Mouse (Mus musculus): ENCODE data around the gene Dusp10. TPM values are rescaled to one million over a fixed set of nuclear protein-coding genes. Genes with fewer than 3 reads are reported as not detected.

The Dusp10 gene
- total RNA-seq (2017), result 11.6 to 25.0 TPM (median 22.9 TPM) in 3 replicates

- ATAC-seq (replicated peaks; ENCODE audit: insufficient number of reproducible peaks, low FRiP score, low TSS enrichment, poor library complexity, severe bottlenecking), result no peak
These were observed at the start of gene Dusp10 for GRCm38 (mm10) chr1:184013106-184013505. TSS of gene Dusp10 (plus strand) at chr1:184013302.

- no peak for ATAC-seq (replicated peaks; ENCODE audit: insufficient number of reproducible peaks, low FRiP score, low TSS enrichment, poor library complexity, severe bottlenecking)
These were observed 47.8 kb upstream of the Dusp10 start for GRCm38 (mm10) chr1:183965341-183965740.

- no peak for ATAC-seq (replicated peaks; ENCODE audit: insufficient number of reproducible peaks, low FRiP score, low TSS enrichment, poor library complexity, severe bottlenecking)
These were observed 43.8 kb upstream of the Dusp10 start for GRCm38 (mm10) chr1:183969265-183969664.

- ATAC-seq (replicated peaks; ENCODE audit: insufficient number of reproducible peaks, low FRiP score, low TSS enrichment, poor library complexity, severe bottlenecking), result peak; percentile 93
These were observed 33.3 kb upstream of the Dusp10 start for GRCm38 (mm10) chr1:183979814-183980243.

GRCm38 (mm10) chr1:183982108-183982507 is 31.0 kb upstream of the Dusp10 start:
- ATAC-seq (replicated peaks; ENCODE audit: insufficient number of reproducible peaks, low FRiP score, low TSS enrichment, poor library complexity, severe bottlenecking), result no peak

- ATAC-seq (replicated peaks; ENCODE audit: insufficient number of reproducible peaks, low FRiP score, low TSS enrichment, poor library complexity, severe bottlenecking), result no peak
These were observed 25.3 kb upstream of the Dusp10 start for GRCm38 (mm10) chr1:183987711-183988245.

GRCm38 (mm10) chr1:183991921-183992320 is 21.2 kb upstream of the Dusp10 start:
- ATAC-seq (replicated peaks; ENCODE audit: insufficient number of reproducible peaks, low FRiP score, low TSS enrichment, poor library complexity, severe bottlenecking), result no peak

GRCm38 (mm10) chr1:183997207-183997606 is 15.9 kb upstream of the Dusp10 start:
- ATAC-seq (replicated peaks; ENCODE audit: insufficient number of reproducible peaks, low FRiP score, low TSS enrichment, poor library complexity, severe bottlenecking), result no peak

GRCm38 (mm10) chr1:184002470-184002869 is 10.6 kb upstream of the Dusp10 start:
- no peak for ATAC-seq (replicated peaks; ENCODE audit: insufficient number of reproducible peaks, low FRiP score, low TSS enrichment, poor library complexity, severe bottlenecking)

GRCm38 (mm10) chr1:184004311-184004710 is 8.8 kb upstream of the Dusp10 start:
- ATAC-seq (replicated peaks; ENCODE audit: insufficient number of reproducible peaks, low FRiP score, low TSS enrichment, poor library complexity, severe bottlenecking), result no peak

GRCm38 (mm10) chr1:184005315-184006058 is 7.6 kb upstream of the Dusp10 start:
- ATAC-seq (replicated peaks; ENCODE audit: insufficient number of reproducible peaks, low FRiP score, low TSS enrichment, poor library complexity, severe bottlenecking), result peak; percentile 45; the same call in 1 of the 2 replicates

- no peak for ATAC-seq (replicated peaks; ENCODE audit: insufficient number of reproducible peaks, low FRiP score, low TSS enrichment, poor library complexity, severe bottlenecking)
These were observed 7.0 kb upstream of the Dusp10 start for GRCm38 (mm10) chr1:184006086-184006485.

- ATAC-seq (replicated peaks; ENCODE audit: insufficient number of reproducible peaks, low FRiP score, low TSS enrichment, poor library complexity, severe bottlenecking), result no peak
These were observed 1.8 kb upstream of the Dusp10 start for GRCm38 (mm10) chr1:184011311-184011710.

GRCm38 (mm10) chr1:184014091-184014490 is 989 bp downstream of the Dusp10 start:
- ATAC-seq (replicated peaks; ENCODE audit: insufficient number of reproducible peaks, low FRiP score, low TSS enrichment, poor library complexity, severe bottlenecking), result no peak

- no peak for ATAC-seq (replicated peaks; ENCODE audit: insufficient number of reproducible peaks, low FRiP score, low TSS enrichment, poor library complexity, severe bottlenecking)
These were observed 3.1 kb downstream of the Dusp10 start for GRCm38 (mm10) chr1:184015995-184016730.

GRCm38 (mm10) chr1:184017606-184018005 is 4.5 kb downstream of the Dusp10 start:
- no peak for ATAC-seq (replicated peaks; ENCODE audit: insufficient number of reproducible peaks, low FRiP score, low TSS enrichment, poor library complexity, severe bottlenecking)

- ATAC-seq (replicated peaks; ENCODE audit: insufficient number of reproducible peaks, low FRiP score, low TSS enrichment, poor library complexity, severe bottlenecking), result no peak
These were observed 6.1 kb downstream of the Dusp10 start for GRCm38 (mm10) chr1:184019042-184019721.

- ATAC-seq (replicated peaks; ENCODE audit: insufficient number of reproducible peaks, low FRiP score, low TSS enrichment, poor library complexity, severe bottlenecking), result 0 out of 2 replicates have a peak, but pooled peaks have one; percentile 13
These were observed 6.6 kb downstream of the Dusp10 start for GRCm38 (mm10) chr1:184019722-184020107.

GRCm38 (mm10) chr1:184023971-184024370 is 10.9 kb downstream of the Dusp10 start:
- no peak for ATAC-seq (replicated peaks; ENCODE audit: insufficient number of reproducible peaks, low FRiP score, low TSS enrichment, poor library complexity, severe bottlenecking)

All from monocyte, adult 5-6 weeks (primary cell).